Mouse (Mus musculus) neutrophil, adult 5-6 weeks (primary cell): ENCODE results near the gene Chid1. TPM values are rescaled to one million over a fixed set of nuclear protein-coding genes. Genes with fewer than 3 reads are reported as not detected.

ENCODE experiments used
- ATAC-seq: fragments of 151-379, 151-347 bp; 2 replicates; pipeline ENCODE4 v1.8.0; 2017; ENCODE audit warnings: mild to moderate bottlenecking, moderate TSS enrichment; ENCODE audit not compliant: insufficient number of reproducible peaks, poor library complexity, low FRiP score, severe bottlenecking; ENCODE audit errors: extremely low read depth
- total RNA-seq: library from RNA; stranded (forward); fragments of 200-1000 nt; gene quantifications from 2 replicates; pipeline ENCODE4 v1.2.3, GENCODE M21; 2017

Gene Chid1
- total RNA-seq, 1 experiment from 2014 or later = 9.9 TPM

DNA sequence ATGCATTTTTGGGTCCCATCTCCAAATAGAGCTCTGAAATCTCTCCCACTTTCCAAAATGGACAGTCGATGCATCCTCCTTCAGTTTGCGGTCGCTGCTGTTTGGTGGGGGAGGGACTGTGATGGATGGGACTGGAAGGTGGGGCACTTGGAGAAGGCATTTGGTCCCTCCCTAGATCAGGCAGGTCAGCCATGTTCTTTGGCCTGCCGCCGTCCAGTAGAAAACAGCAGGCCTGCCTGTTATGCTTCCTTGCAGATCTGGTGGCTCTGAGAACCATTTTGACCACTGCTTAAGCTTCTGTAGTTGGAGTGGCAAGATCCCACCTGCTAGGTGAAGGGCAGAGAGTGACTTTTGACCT, 71.5 kb downstream of the Chid1 start:
- no peak for ATAC-seq

DNA sequence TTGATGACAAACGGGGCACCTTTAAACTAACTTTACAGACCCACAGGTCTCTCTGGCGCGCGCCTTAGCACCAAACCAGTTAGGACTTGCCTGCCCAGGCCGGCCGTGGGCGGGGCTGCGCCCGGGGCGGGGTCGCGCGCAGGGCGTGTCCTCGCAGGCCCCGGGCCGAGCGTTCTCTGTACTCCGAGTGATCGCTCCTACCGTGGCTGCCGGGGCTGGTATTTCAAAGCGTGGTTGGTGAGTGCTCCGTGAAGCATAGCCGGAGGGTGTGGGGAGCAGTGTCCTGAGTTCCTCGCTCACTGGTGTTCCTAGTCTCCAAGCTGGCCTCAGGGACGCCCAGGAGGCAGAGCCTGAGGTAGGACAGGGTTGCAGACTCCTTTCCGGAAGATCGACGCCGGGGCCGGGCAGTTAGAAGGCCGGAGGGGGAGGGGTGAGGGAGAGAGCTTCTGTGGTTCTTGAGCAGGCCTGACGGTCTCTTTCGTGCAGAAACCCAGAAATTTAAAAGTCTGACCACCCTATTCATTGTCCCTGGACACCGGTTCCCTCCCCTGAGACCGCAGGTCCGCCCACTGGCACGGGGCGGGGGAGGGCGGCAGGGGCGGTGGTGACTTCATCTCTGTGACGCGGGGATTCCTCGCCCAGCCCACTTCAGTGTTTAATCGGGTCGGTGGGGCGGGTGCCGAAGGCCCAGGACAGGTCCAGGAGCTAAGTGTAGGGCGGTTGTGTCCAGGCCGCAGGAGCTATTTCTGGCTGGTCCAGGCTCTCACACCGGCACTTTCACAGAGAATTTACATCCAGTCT, 72.2 kb downstream of the Chid1 start, which contains the start of gene Cd151:
Cd151 (plus strand) TSS at position 163 of the 801 bp plus-strand sequence.
- ATAC-seq = peak; percentile 36

DNA sequence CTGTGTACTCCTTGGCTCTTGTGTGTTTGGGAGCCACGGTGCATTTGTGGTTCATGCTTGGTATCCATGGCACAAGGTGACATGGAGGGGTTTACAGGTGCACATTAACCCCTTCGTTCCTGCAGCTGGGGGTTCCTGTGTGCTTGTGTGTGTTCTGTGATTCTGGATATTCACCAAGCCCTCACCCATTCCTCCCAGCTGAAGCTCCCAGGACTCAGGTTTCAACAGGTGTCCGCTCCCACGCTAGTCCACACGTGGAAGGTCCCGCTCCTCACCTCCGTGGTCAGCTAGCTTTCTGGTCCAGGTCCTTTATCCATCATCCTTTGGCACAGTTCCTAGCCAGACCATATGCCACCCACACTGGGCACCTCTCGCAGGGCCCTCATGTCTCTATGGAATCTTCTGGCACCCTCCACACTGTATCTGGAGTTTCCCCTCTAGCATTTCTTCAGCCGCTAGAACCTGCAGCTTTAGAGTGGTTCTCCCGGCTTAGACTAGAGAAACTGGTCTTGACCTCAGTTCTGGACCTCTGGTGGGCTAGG, 73.0 kb downstream of the Chid1 start:
- ATAC-seq = no peak

DNA sequence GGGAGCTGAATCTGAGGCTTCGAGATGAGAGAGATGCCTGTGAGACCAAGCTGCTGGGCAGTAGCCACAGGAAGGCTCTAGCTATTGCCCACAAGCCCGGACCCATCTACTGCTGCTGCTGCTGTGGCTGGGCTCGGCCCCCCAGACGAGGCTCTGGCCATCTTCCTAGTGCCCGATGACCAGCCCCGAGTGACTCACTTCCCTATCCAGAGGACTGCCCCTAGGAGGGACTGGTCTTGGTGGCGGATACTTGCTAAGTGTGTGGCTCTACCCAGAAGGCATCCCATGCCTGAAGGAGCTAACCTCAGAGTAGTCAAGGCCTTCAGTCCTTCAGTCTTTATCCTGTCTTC, 73.6 kb downstream of the Chid1 start:
- no peak for ATAC-seq

DNA sequence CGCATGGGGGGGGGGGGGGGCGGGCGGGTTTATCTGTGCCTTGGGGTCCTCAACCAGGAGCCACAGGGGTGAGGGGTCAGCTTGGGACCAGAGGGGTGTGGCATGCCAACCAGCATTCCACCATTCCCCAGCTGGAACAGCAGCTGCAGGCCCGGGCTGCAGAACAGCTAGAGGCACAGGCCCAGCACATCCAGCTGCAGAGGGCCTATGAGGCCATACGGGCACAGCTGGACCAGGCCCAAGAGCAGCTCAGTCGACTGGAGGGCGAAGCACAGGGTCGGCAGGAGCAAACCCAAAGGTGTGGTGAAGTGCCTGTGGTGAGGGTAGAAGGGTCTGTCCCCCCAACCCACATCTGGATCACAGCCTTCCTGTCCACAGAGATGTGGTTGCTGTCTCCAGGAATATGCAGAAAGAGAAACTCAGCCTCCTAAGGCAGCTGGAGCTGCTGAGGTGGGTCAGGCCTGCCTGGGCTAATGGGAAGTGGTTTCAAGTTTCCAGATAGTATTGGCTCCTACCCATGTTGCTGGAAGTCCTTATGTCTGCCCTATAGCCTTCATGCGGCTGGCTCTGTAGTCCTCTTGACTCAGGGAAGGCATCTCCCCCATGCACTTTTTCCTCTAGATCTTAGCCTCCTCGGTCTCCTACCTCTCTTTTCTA, 74.1 kb downstream of the Chid1 start:
- no peak for ATAC-seq

DNA sequence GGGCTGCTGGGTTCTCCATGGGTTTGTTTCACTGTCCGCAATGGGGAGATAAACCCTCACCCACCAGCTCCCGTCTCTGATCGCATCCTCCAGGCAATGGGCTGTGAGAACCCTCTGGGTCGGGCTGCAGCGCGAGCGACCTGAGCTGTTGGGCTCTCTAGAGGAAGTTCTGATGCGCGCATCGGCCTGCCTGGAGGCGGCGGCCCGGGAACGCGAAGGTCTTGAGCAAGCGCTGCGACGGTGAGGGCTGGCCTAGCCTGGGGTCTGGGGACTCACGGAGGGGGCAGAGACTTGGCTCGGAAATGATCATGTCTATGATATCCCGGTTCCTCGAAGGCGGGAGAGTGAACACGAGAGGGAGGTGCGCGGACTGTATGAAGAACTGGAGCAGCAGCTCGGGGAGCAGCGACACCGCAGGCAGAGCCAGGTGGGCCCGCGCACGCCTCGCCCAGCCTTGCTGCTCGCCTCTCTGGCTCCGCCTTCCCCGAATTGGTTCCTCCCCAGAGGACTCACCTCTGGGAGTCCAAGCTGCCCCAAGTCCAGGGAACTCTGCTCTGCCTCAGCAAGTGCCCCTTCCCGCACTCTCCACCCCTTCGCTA, 75.0 kb downstream of the Chid1 start:
- ATAC-seq = no peak

DNA sequence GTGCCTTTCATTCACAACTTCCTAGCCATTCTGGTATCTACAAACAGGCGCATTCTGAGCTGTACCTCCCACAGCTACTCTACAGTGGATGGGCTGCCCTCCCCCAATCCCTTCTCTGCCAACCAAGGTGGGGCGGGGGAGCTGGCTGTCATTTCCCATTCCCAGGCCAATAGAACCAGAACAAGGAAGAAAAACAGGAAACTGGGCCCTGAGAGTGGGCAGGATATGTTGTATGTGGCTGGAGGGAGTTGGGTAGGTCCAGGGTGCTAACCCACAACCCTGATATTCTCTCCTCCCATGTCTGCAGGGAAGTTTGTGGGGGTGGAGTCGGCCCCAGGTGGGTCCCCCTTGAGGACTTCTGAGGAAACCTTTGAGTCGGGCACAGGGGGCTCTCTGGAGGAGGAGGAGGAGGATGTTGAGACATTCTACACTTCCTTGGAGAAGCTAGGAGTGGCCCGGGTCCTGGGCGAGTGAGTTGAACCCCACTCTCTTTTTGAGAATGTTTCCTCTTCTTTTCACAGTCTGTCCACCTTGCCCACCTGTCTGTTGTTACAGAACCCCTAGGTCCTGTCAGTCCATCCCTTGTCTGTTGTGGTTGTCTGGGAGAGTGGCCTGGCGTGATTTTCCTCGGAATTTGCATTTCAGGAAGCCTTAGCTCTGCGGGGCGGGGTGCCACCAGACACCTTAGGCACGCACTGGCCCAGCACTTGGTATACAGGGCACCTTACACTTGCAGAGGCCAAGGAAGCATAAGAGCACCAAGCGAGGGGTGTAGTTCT, 75.6 kb downstream of the Chid1 start:
- no peak for ATAC-seq

DNA sequence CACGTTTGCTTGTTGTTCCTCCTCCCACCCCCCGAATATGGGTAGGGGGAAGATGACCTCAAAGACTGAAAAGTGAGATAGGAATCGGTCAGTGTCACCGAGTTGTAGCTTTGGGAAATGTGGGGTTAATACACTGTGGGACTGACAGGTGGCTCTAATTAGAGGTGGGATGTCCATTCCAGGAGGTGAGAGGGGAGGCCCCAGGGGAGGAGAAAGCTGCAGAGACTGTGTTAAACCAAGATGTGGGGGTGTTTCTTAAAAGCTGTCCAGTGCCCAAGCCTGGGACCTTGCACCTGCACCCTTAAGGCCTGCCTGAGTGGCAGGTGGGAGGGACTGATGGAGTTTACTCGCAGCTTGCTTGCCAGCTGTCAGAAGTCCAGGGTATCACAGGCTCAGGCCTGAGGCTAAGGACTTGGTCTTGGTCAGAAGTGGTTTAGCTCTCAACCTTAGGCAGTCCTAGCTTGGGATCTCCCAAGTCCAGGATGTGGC, 77.3 kb downstream of the Chid1 start:
- ATAC-seq = no peak

DNA sequence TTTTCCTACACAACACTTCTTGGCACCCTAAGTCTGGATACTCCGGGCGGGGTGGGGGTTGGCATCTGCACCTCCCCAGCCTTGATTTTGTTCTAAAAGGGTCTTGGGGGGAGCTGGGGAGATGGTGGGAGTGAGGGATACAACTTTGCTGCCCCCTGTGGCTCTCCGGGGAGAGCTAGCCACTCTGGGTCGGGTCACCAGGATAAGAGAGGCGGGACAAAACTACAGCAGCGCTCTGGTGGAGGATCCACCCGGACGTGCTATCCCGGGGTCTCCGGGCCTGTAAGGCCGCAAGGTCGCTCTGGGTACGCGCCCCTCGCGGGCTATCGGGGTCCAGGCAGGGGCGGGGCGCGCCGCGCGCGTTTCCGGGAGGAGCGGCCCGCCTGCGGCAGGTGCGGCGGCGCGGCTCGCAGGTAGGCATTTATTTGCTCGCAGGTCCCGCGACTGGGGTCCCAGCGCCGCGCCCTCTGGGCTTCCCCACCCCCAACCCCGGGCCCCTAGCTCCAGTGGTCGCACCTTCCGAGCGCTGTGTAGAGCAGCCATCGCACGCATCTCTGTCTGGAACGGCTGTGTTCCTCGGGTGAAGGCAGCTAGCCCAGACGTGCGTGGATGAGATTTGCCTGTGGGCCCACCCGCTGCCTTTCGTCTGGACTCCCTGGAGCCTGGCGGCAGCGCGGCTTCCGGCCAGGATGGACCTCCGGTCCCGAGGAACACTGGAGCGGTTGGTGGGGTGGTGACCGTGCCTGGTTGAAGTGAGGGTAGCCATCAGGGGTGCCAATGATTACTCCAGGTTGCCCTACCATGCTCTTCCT, 77.9 kb downstream of the Chid1 start:
- ATAC-seq = no peak

DNA sequence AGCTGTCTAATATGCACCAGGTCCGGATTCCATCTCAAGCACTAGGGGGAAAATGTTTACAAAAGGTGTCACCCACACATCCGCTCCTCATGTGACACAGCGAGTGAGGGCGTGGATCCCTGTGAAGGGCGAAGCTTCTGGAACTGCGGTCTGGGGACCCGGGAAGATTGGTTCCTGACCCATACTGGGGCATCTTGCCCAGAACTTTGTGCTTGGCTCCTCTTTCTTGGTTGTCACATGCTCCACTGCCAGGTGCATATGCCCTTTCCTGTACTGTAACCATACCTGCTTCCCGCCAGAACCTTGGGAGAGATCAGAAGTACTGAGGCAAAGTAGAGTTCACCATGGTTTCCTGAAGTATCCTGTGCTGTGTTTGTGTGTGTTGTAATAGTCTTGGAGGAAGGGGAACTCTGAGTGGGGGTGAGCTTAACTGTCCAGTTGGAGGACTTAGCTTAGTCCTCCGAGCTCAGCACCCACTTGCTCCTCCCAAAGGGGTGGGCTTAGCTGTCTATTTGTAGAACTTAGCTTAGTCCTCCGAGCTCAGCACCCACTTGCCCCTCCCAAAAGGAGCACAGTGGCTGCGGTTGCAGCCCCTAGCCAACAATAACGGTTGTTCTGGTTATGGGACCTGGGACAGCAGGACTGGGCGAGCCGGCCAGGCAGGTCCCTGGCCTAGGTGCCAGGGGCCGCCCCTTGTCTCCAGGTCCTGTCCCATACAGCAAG, 79.1 kb downstream of the Chid1 start, which contains the start of gene Cracr2b:
Cracr2b (plus strand) TSS at position 704 of the 723 bp plus-strand sequence.
- ATAC-seq = no peak

DNA sequence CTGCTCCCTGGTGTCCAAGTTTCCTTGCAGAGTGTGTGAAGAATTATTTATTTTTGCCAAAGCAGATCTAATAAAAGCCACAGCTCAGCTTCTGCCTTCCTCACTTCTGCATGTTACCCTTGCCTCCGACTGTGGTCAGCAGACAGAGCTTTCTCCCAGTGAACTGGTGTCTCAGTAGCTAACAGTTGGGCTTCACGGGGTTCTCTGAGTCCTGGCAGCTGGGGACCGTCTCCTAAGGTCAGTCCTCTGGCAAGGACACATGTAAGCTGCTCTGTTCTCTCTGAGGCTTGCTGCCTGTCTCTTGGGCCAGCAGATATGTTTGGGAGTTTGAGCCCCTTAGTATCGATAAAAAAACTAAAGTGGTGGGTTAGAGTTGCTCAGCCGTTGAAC, 79.7 kb downstream of the Chid1 start:
- no peak for ATAC-seq

DNA sequence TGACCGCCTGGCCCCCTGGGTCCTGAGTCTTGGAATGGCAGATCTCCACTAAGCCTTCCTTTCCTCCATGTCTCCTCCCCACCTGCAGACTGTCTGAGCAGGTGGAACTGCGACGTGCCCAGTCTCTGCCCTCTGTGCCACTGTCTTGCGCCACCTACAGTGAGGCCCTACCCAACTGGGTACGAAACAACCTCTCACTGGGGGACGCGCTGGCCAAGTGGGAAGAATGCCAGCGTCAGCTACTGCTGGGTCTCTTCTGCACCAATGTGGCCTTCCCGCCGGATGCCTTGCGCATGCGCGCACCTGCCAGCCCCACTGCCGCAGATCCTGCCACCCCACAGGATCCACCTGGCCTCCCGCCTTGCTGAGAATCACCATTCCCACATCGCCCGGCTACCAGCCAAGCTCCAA, 80.4 kb downstream of the Chid1 start:
- no peak for ATAC-seq

DNA sequence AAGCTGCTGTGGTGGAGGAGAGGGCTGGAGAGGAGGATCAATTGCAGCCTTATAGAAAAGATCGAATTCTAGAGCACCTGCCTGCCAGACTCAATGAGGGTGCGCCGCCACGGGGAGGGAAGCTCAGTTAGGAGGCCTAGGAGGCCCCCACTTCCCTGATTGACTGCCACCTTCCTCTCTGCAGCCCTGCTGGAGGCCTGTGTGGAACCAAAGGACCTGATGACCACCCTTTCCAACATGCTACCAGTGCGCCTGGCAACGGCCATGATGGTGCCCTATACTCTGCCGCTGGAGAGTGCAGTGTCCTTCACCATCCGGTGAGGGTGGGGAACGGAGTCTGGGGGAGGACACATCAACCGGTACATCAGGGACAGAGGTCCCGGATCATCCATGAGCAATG, 81.0 kb downstream of the Chid1 start:
- ATAC-seq = no peak

DNA sequence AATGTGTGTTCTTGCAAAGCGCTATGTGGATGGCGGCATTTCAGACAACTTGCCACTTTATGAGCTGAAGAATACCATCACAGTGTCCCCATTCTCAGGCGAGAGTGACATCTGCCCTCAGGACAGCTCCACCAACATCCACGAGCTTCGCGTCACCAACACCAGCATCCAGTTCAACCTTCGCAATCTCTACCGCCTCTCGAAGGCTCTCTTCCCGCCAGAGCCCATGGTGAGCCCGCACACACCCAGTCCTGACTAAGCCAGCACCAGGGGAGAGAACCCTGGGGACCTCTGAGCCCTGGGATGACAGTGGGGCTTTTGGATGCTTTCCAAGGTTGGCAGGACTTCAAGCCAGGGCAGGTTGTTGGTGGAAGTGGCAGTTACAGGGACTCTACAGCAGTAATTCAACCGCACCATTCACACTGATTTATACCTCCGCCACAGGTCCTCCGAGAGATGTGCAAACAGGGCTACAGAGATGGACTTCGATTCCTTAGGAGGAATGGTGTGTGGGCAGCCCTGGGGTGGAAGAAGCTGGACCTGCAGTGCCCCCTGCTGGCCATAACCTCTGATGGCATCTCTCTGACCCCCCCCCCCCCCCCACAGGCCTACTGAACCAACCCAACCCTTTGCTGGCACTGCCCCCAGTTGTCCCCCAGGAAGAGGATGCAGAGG, 81.5 kb downstream of the Chid1 start:
- peak; percentile 30; the same call in 1 of the 2 replicates for ATAC-seq

DNA sequence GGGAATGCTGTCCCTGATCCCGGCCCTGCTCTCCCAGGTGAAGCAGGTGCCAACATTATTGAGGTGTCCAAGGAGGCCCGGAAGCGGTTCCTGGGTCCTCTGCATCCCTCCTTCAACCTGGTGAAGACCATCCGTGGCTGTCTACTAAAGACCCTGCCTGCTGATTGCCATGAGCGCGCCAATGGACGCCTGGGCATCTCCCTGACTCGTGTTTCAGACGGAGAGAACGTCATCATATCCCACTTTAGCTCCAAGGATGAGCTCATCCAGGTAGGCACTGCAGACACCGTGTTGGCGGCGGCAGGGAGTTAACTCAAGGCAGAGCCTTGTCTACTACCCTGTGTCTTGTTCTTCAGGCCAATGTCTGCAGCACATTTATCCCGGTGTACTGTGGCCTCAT, 82.4 kb downstream of the Chid1 start:
- ATAC-seq = no peak

DNA sequence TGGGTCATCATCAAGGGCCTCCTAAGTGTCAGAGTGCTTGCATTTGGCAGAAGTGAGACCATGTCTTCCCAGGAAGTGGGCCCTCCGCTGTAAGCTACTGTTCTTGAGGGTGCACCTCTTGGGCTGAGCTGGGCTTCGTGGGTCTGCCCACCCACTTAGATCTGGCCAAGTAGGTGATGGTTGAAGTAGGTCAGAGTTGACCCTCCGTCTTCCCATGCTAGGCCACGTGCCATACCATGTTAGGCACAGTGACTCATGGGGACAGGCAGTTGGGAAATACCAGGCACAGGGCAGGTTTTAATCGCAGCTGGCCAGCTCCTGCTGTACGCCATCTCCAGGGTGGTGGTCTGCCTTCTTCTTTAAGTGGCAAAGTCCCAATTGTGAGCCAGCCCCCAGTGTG, 82.9 kb downstream of the Chid1 start:
- ATAC-seq = no peak

DNA sequence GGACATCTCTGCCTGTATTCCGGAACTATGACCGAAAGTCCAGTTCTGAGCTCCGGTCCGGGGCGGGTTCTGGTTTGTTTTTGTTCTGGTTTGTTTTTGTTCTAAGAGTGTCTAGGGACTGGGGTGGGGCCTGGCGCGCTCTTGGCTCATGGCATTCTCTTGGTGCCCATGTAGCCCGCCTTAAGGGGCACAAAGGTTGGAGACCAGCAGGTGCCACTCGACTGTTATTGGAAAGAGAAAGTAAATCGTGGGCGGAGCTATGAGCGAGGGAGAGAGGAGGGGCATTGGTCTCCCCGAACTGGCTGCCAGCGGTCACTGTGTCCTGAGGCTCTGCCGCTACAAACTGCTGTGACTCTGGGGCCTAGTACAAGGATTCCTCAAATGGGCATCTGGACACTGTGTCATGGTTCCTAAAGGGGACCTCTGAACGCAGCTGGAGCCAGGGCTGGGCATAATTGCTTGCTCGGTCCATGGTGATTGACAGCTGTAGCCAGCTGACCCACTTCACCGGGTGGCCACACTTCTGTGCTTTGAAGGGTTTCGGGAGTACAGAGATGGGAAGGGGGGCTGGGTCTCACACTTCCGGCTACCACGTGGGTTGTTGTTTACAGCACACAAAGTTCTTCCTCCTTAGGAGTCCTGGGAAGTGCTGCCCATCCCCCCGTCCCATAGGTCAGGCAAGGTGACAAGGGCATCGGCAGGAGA, 83.9 kb downstream of the Chid1 start:
- peak; percentile 47 for ATAC-seq
